Mouse (Mus musculus) thymus, adult 2 months (tissue): ENCODE data around the gene Gm37419.

Source experiments
- CTCF ChIP-seq: fragments of 200-500 bp; IDR thresholded peaks from 2 replicates; pipeline ENCODE4 v1.5.1; 2012; ENCODE audit warnings: mild to moderate bottlenecking, control low read depth, low read length, moderate library complexity, borderline replicate concordance; ENCODE audit not compliant: control insufficient read depth, poor library complexity, insufficient read depth; ENCODE audit errors: extremely low read depth
- POLR2A ChIP-seq: fragments of 200-500 bp; IDR thresholded peaks from 2 replicates; pipeline ENCODE4 v1.6.1; 2012; ENCODE audit warnings: mild to moderate bottlenecking, low read length, control low read depth, moderate library complexity; ENCODE audit not compliant: control insufficient read depth, poor library complexity, insufficient read depth; ENCODE audit errors: extremely low read depth

DNA sequence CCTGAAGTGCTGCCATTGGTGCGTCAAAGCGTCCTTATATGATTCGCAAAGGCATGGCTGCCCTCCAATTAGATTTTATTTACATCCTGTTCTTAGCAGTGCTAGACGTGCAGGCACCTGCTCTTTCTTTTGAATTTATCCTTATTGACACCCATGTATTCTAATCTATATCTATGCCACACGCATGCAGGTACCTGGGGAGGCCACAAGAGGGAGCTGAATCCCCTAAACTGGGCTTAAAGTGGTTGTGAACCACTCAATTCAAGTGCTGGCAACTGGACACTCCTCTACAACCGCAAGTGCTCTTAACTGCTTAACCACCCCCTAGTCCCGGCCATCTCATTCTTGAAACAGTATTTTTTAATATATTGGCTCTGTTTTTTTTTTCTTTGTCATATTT is 21.0 kb upstream of the Gm37419 start:
- TF ChIP-seq CTCF (no peak), POLR2A (no peak)
